Comparison of ENCODE assay signal across 29 mouse cellular contexts in the genomic region with DNA sequence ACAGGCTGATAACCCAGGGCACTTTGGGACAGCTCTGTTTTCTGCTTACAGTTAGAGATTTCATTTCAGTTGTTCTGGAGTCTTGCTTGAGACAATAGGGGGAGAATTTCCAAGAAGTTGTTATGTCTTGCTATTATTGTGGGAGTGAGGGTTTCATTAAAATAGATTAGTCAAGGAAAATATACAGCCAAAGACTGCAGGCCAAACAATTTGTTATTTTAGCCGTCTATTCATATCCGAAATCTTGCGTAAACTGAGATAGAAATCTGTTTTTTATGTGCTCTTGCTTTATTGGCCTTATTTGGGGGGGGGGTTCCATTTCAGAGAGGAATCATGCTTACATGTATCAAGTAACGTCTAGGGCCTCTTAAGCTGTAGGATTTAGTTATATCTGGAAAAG.
DNase-seq lines count a peak whose midpoint lies in the region; ATAC-seq and TF ChIP-seq lines count a peak whose summit lies in the region.
"Had no signal": no experiment of that assay in that cellular context is flagged by ENCODE, and none has a peak within 500 bp of the region (broad histone marks: within the 10 kb centered on the region; RNA-seq: fewer than 3 reads in every experiment).

No protein-coding gene starts in this region.

- intact Hi-C loops in left cerebral cortex, postnatal 10 days (cut with DNase I), result no loop called here

- ATAC-seq in kidney, embryonic 16.5 days (ENCODE audit: low FRiP score, low TSS enrichment), result no peak
- ATAC-seq: activated CD4-positive, CD25-positive, alpha-beta regulatory T cell, adult 4 months; forebrain, embryonic 16.5 days; inflammation-experienced regulatory T-cells, adult 6 months; midbrain, embryonic 16.5 days had no signal

- peak overlapping the region; percentile 43; the same call in 1 of the 2 replicates for H3K27ac ChIP-seq in kidney, embryonic 16.5 days (ENCODE audit: low read length)
- H3K27ac ChIP-seq in embryonic fibroblast, embryonic 13.5 days (ENCODE audit: insufficient read depth, low read length), result peak overlapping the region; percentile 96
- H3K27ac ChIP-seq: heart, adult 2 months; heart, embryonic 13.5 days; hindbrain, embryonic 10.5 days; hindbrain, embryonic 15.5 days; liver, embryonic 14.5 days; midbrain, embryonic 10.5 days; neural tube, embryonic 12.5 days had no signal

- no peaks in the 10 kb centered on the region for H3K27me3 ChIP-seq in kidney, embryonic 16.5 days (ENCODE audit: insufficient read depth, low read length)
- no peaks in the 10 kb centered on the region for H3K27me3 ChIP-seq in myocyte (ENCODE audit: control insufficient read depth, insufficient read depth, insufficient read length)
- H3K27me3 ChIP-seq: heart, embryonic 13.5 days; hindbrain, embryonic 15.5 days; neural tube, embryonic 12.5 days had no signal

- H3K4me1 ChIP-seq in kidney, embryonic 16.5 days (ENCODE audit: insufficient read depth, low read length), result 0 out of 2 replicates have a peak, but pooled peaks cover 3% of the 10 kb centered on the region
- peaks cover 2% of the 10 kb centered on the region; the same call in 1 of the 2 replicates for H3K4me1 ChIP-seq in embryonic fibroblast, embryonic 13.5 days (ENCODE audit: control insufficient read depth, insufficient read depth, low read length)
- H3K4me1 ChIP-seq: hindbrain, embryonic 10.5 days; hindbrain, embryonic 15.5 days; midbrain, embryonic 10.5 days; neural tube, embryonic 12.5 days had no signal

- no peak for TF ChIP-seq CTCF in embryonic fibroblast, embryonic 13.5 days (IDR thresholded peaks at IDR 0.05; ENCODE audit: borderline replicate concordance, insufficient read depth, low read length)

- H3K79me2 ChIP-seq in myocyte (ENCODE audit: control insufficient read depth, insufficient read depth), result no peaks in the 10 kb centered on the region

- no peak overlapping the region for H3K4me2 ChIP-seq in kidney, embryonic 16.5 days (replicated peaks; ENCODE audit: low read depth, low read length)
- H3K4me2 ChIP-seq in myocyte (ENCODE audit: low read depth), result peak overlapping the region; percentile 40
- H3K4me2 ChIP-seq: heart, embryonic 13.5 days; hindbrain, embryonic 15.5 days; neural tube, embryonic 12.5 days had no signal

- 35% methylated on average over 4 of the region's 4 CpGs for WGBS in kidney, embryonic 16.5 days

- no peak overlapping the region for H3ac ChIP-seq in myocyte (ENCODE audit: control insufficient read depth, insufficient read length)

- H3K9me3 ChIP-seq in kidney, embryonic 16.5 days (ENCODE audit: low read length), result 0 out of 2 replicates have a peak, but pooled peaks cover 1% of the 10 kb centered on the region
- H3K9me3 ChIP-seq: heart, embryonic 13.5 days; hindbrain, embryonic 10.5 days; hindbrain, embryonic 15.5 days; midbrain, embryonic 10.5 days; neural tube, embryonic 12.5 days had no signal

- no peak overlapping the region for H3K4me3 ChIP-seq in kidney, embryonic 16.5 days (ENCODE audit: low read length)
- H3K4me3 ChIP-seq in embryonic fibroblast, embryonic 13.5 days (ENCODE audit: insufficient read depth, low read length), result no peak overlapping the region
- H3K4me3 ChIP-seq in myocyte, result no peak overlapping the region
- H3K4me3 ChIP-seq: erythroblast, embryonic 14.5 days; heart, adult 2 months; heart, embryonic 13.5 days; hindbrain, embryonic 10.5 days; hindbrain, embryonic 15.5 days; midbrain, embryonic 10.5 days; neural tube, embryonic 12.5 days had no signal

- no peak overlapping the region for H3K9ac ChIP-seq in kidney, embryonic 16.5 days (replicated peaks; ENCODE audit: low read length)
- H3K9ac ChIP-seq: heart, embryonic 13.5 days; hindbrain, embryonic 15.5 days; liver, embryonic 14.5 days; neural tube, embryonic 12.5 days had no signal

- DNase-seq in kidney, adult 18-20 months, result no peak
- DNase-seq in adipocyte (ENCODE audit: low spot score), result peak; percentile 47
- no peak for DNase-seq in urinary bladder, postnatal 14 days (ENCODE audit: low spot score)
- no peak for DNase-seq in left cerebral cortex, postnatal 10 days (ENCODE audit: extremely low spot score in 1 of 2, low spot score in 2 of 2)
- DNase-seq: adrenal gland, postnatal 14 days; B cell, adult 2 months; cerebellum, adult 11 months; cerebellum, adult 9-10 months; heart, adult 2 months; heart, postnatal 14 days; kidney, adult 11 months; kidney, postnatal 25 days; liver; lung, adult 2 months; lung, postnatal 10 days had no signal

- TF ChIP-seq POLR2A in embryonic fibroblast, embryonic 13.5 days (IDR thresholded peaks at IDR 0.05; ENCODE audit: low read depth, low read length), result no peak
- no peak for TF ChIP-seq POLR2A in myocyte (IDR thresholded peaks at IDR 0.05; ENCODE audit: insufficient read length, low read depth)

- no peaks in the 10 kb centered on the region for H3K36me3 ChIP-seq in kidney, embryonic 16.5 days (ENCODE audit: insufficient read depth, low read length)
- H3K36me3 ChIP-seq in myocyte (ENCODE audit: control insufficient read depth, insufficient read depth), result no peaks in the 10 kb centered on the region
- H3K36me3 ChIP-seq: heart, embryonic 13.5 days; hindbrain, embryonic 10.5 days; hindbrain, embryonic 15.5 days; midbrain, embryonic 10.5 days; neural tube, embryonic 12.5 days had no signal

TF ChIP-seq in myocyte, 11 proteins besides CTCF, POLR2A, EP300 and RAD21:
- TF ChIP-seq CEBPB (IDR thresholded peaks at IDR 0.05; ENCODE audit: insufficient read depth, poor library complexity, severe bottlenecking) (no peak), SRF (IDR thresholded peaks at IDR 0.05; ENCODE audit: control insufficient read depth, insufficient read length, low read depth) (no peak), TCF3 (IDR thresholded peaks at IDR 0.05; ENCODE audit: insufficient read length, low read depth) (no peak), MAX (IDR thresholded peaks at IDR 0.05; ENCODE audit: low read depth) (no peak), POLR2AphosphoS2 (IDR thresholded peaks at IDR 0.05; ENCODE audit: insufficient read length, low read depth) (no peak), TCF12 (IDR thresholded peaks at IDR 0.05; ENCODE audit: insufficient read depth, poor library complexity, severe bottlenecking) (no peak), E2F4 (IDR thresholded peaks at IDR 0.05; ENCODE audit: insufficient read depth) (no peak), MYOG (IDR thresholded peaks at IDR 0.05; ENCODE audit: control insufficient read depth in 1 of 3, insufficient read depth in 1 of 3, insufficient read length in 2 of 3, low read depth in 2 of 3) (no peak), MYOD1 (IDR thresholded peaks at IDR 0.05; ENCODE audit: control insufficient read depth in 1 of 3, insufficient read length in 2 of 3, low read depth in 2 of 3) (no peak), REST (IDR thresholded peaks at IDR 0.05; ENCODE audit: insufficient read depth, insufficient read length) (no peak), USF1 (IDR thresholded peaks at IDR 0.05; ENCODE audit: low read depth) (no peak)
